Mouse (Mus musculus): ENCODE measurements around the gene Snrpa.
"Not testable (repeated sequence)": the region's sequence is repeated elsewhere in the genome, so short reads cannot be mapped to it uniquely, and the experiment has no call there.

Gene Snrpa

GRCm38 (mm10) chr7:27195681-27196611 is at the start of gene Snrpa, which contains the start of gene BC024978:
Gene Snrpa (minus strand): TSS chr7:27196271.
Gene BC024978 (plus strand): TSS chr7:27195781.
- in situ Hi-C loops (cut with MboI; ENCODE audit: low pct_unique_long_range_greater_than_20kb in 1 of 2, low sequenced_read_pairs in 2 of 2, unreplicated experiment in 1 of 2): no loop called here

- in situ Hi-C loops (cut with MboI; ENCODE audit: low pct_unique_long_range_greater_than_20kb in 1 of 2, low sequenced_read_pairs in 2 of 2, unreplicated experiment in 1 of 2): not testable (repeated sequence)
Observed at GRCm38 (mm10) chr7:27244088-27244487, 48.0 kb upstream of the Snrpa start.

GRCm38 (mm10) chr7:27243211-27243610 is 47.1 kb upstream of the Snrpa start:
- in situ Hi-C loops (cut with MboI; ENCODE audit: low pct_unique_long_range_greater_than_20kb in 1 of 2, low sequenced_read_pairs in 2 of 2, unreplicated experiment in 1 of 2): no loop called here

DNA sequence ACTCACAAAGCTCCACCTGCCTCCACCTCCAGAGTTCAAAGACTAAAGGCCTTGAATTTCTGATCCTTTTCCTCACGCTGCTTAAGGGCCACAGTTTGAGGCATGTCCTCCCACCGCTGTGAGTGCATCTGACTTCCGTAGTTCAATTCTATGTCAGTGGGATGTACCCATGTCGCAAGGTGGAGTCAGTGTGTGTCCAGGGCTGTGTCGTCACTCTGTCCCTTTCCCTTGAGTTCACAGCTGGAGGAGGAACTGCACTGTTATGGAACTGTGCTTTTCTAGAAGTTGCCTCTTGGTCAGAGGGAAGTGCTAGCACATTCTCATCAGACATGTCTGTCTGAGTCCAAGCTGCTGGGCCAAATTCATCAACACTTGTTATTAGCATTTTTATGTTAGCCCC is 42.5 kb upstream of the Snrpa start:
- in situ Hi-C loops (cut with MboI; ENCODE audit: low pct_unique_long_range_greater_than_20kb in 1 of 2, low sequenced_read_pairs in 2 of 2, unreplicated experiment in 1 of 2): no loop called here

DNA sequence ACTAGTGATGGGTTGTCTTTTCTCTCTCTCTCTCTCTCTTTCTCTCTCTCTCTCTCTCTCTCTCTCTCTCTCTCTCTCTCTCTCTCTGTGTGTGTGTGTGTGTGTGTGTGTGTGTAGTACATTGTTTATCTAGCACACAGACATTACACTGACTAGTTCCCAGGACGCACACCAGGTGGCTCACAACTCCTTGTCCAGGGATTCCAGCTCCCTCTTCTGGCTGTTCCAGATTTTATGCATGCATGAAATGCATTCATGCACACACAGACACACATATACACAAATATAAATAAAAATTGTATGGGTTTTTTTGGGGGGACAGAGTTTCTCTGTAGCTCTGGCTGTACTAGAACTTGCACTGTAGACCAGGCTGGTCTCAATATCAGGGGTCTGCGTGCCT is 41.5 kb upstream of the Snrpa start:
- in situ Hi-C loops (cut with MboI; ENCODE audit: low pct_unique_long_range_greater_than_20kb in 1 of 2, low sequenced_read_pairs in 2 of 2, unreplicated experiment in 1 of 2): no loop called here

DNA sequence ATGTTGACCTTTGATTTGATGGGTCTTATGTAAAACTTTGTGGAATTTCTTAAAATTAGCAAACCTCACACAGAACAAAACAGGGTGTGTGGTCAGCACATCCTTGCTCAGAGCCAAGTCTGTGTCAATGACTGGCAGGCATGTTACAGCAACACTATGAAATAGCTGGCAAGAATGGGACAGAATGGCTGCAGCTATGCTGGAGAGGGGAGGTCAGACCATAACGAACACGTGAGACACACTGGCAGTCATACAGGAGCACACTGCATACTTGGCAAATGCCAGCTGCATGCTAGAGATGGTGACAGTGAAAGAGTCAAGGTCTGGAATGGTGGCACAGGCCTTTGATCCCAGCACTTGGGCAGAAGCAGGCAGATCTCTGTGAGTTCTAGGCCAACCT is 39.7 kb upstream of the Snrpa start:
- in situ Hi-C loops (cut with MboI; ENCODE audit: low pct_unique_long_range_greater_than_20kb in 1 of 2, low sequenced_read_pairs in 2 of 2, unreplicated experiment in 1 of 2): no loop called here

GRCm38 (mm10) chr7:27233300-27233699 is 37.2 kb upstream of the Snrpa start:
- in situ Hi-C loops (cut with MboI; ENCODE audit: low pct_unique_long_range_greater_than_20kb in 1 of 2, low sequenced_read_pairs in 2 of 2, unreplicated experiment in 1 of 2): no loop called here

- in situ Hi-C loops (cut with MboI; ENCODE audit: low pct_unique_long_range_greater_than_20kb in 1 of 2, low sequenced_read_pairs in 2 of 2, unreplicated experiment in 1 of 2): no loop called here
Observed at GRCm38 (mm10) chr7:27232781-27233281, 36.8 kb upstream of the Snrpa start, which contains the start of gene Coq8b. Gene Coq8b (plus strand): TSS chr7:27233023.

GRCm38 (mm10) chr7:27231693-27232331 is 35.7 kb upstream of the Snrpa start:
- in situ Hi-C loops (cut with MboI; ENCODE audit: low pct_unique_long_range_greater_than_20kb in 1 of 2, low sequenced_read_pairs in 2 of 2, unreplicated experiment in 1 of 2): no loop called here

DNA sequence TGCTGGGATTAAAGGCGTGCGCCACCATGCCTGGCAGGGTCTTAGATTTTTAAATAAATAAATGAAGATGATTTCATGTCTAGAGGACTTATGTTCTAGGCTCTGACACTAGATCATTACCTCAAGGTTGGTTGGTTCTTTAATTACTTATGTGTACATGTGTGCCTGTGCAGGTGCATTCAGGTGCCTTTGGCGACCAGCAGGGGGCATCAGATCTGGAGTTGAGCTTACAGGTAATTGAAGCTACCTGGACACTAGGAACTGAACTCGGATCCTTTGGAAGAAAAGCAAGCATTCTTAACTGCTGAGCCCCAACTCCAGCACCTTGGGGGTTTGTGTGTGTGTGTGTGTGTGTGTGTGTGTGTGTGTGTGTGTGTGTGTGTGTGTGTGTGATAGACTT is 34.7 kb upstream of the Snrpa start:
- in situ Hi-C loops (cut with MboI; ENCODE audit: low pct_unique_long_range_greater_than_20kb in 1 of 2, low sequenced_read_pairs in 2 of 2, unreplicated experiment in 1 of 2): no loop called here

DNA sequence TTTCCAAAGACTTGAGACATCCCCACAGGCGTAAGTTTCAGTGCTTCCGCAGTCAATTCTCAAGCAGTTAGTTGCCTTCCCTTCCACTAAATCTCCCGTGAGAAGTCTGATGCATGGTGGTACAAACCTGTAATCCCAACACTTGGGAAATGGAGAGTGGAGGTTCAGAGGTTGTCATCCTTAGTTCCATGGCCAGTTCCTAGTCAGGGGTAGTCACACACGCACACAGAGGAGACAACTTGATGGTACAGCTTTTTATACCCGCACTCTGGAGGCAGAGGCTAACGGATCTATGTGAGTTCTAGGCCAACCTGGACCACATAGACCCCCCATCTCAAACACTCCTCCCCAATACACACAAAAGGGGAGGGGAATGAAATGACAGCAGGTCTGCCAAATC is 32.8 kb upstream of the Snrpa start:
- in situ Hi-C loops (cut with MboI; ENCODE audit: low pct_unique_long_range_greater_than_20kb in 1 of 2, low sequenced_read_pairs in 2 of 2, unreplicated experiment in 1 of 2): no loop called here

- in situ Hi-C loops (cut with MboI; ENCODE audit: low pct_unique_long_range_greater_than_20kb in 1 of 2, low sequenced_read_pairs in 2 of 2, unreplicated experiment in 1 of 2): no loop called here
Observed at GRCm38 (mm10) chr7:27228281-27228821, 32.3 kb upstream of the Snrpa start, which contains the start of gene Itpkc. Gene Itpkc (minus strand): TSS chr7:27228661.

DNA sequence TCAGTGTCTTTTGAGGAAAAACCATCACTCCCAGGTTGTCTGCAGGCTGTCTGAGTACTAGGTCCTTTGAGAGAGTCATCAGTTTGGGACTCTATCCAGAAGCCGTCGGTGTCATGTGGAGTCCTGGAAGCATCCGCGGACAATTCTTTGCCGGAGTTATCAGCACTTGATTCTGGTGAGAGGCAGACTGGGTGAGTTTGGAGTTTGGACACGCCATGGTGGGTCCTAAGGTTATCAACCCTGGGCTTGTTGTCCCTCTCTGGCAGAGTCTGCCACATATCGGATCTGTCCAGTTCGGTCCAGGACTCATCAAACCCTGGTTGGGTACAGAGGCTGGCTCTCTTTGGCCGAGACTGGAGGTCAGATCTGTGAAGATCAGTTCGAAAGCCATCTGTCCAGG is 31.6 kb upstream of the Snrpa start:
- in situ Hi-C loops (cut with MboI; ENCODE audit: low pct_unique_long_range_greater_than_20kb in 1 of 2, low sequenced_read_pairs in 2 of 2, unreplicated experiment in 1 of 2): no loop called here

DNA sequence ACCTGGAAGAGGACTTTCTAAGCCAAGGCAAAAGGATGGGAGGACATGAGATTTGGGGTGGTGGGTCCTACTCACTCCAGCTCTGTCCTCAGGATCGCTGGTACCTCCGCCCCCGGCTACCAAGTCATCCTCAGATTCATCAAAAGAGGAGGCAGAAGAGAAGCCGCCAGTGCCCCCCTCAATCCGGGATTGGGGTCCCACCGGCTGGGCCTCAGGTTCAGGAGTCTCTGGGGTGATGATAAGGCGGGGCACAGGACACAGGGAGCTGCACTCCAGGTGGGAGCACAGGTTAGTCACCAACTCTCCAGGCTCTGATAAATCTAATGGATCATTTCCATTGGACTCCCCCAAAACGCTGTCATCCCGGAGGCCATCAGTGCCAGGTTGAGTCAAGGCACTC is 31.2 kb upstream of the Snrpa start:
- in situ Hi-C loops (cut with MboI; ENCODE audit: low pct_unique_long_range_greater_than_20kb in 1 of 2, low sequenced_read_pairs in 2 of 2, unreplicated experiment in 1 of 2): no loop called here

GRCm38 (mm10) chr7:27224877-27225575 is 29.0 kb upstream of the Snrpa start:
- in situ Hi-C loops (cut with MboI; ENCODE audit: low pct_unique_long_range_greater_than_20kb in 1 of 2, low sequenced_read_pairs in 2 of 2, unreplicated experiment in 1 of 2): no loop called here

DNA sequence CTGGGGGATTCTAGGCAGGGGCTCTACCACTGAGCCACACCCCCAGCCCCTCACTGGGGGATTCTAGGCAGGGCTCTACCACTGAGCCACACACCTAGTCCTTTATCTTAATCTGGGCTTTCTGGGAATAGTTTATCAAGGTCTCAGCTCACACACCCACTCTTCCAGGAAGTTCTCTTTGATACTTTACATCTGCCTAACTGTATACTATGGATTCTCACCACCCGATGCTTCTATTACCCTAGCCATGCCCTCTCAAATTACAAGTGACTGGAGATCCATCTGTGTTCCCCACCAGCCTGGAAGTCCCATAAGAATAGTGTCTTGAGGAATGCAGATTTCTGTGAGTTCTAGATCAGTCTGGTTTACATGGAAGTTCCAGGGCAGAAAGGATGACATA is 26.5 kb upstream of the Snrpa start:
- in situ Hi-C loops (cut with MboI; ENCODE audit: low pct_unique_long_range_greater_than_20kb in 1 of 2, low sequenced_read_pairs in 2 of 2, unreplicated experiment in 1 of 2): no loop called here

GRCm38 (mm10) chr7:27221939-27222338 is 25.9 kb upstream of the Snrpa start:
- in situ Hi-C loops (cut with MboI; ENCODE audit: low pct_unique_long_range_greater_than_20kb in 1 of 2, low sequenced_read_pairs in 2 of 2, unreplicated experiment in 1 of 2): no loop called here

DNA sequence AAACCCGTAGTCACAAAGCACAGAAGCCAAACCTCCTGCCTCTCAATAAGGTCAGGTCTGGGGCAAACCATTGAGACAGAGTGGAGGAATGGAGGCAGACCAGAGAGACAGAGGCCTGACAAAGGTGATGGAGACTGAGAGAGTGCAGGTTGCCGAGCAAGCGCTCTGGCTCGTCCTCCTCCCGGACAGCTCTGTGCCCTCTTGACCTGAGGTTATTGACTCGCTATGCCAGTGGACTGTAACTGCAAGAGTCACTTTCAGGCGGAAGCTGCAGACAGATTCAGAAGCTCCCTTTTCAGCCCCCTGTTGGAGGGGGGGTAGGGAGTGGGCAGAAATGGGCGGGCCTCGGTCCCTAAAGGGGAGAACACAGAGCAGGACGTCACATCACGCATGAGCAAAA is 23.9 kb upstream of the Snrpa start:
- in situ Hi-C loops (cut with MboI; ENCODE audit: low pct_unique_long_range_greater_than_20kb in 1 of 2, low sequenced_read_pairs in 2 of 2, unreplicated experiment in 1 of 2): no loop called here

GRCm38 (mm10) chr7:27218586-27218985 is 22.5 kb upstream of the Snrpa start:
- in situ Hi-C loops (cut with MboI; ENCODE audit: low pct_unique_long_range_greater_than_20kb in 1 of 2, low sequenced_read_pairs in 2 of 2, unreplicated experiment in 1 of 2): no loop called here

All from mouse embryonic stem cell (cell line).